Mouse (Mus musculus): Measurements from ENCODE around the gene Olfr373.
"Not testable (repeated sequence)": the region's sequence is repeated elsewhere in the genome, so short reads cannot be mapped to it uniquely, and the experiment has no call there.

Gene Olfr373

GRCm38 (mm10) chr8:72082877-72083276 lies at the start of gene Olfr373:
Gene Olfr373 (plus strand): TSS chr8:72083177.
- not testable (repeated sequence) for DNase-seq (ENCODE audit: low spot score in 2 of 2)

GRCm38 (mm10) chr8:72040918-72041317 lies 42.1 kb upstream of the Olfr373 start, which contains the start of gene Olfr372:
Gene Olfr372 (plus strand): TSS chr8:72041218.
- not testable (repeated sequence) for DNase-seq (ENCODE audit: low spot score in 2 of 2)

- DNase-seq (ENCODE audit: low spot score in 2 of 2): no peak
These were observed 40.5 kb upstream of the Olfr373 start for GRCm38 (mm10) chr8:72042493-72042892.

- DNase-seq (ENCODE audit: low spot score in 2 of 2): not testable (repeated sequence)
These were observed 28.3 kb upstream of the Olfr373 start for GRCm38 (mm10) chr8:72054633-72055032.

- DNase-seq (ENCODE audit: low spot score in 2 of 2): not testable (repeated sequence)
These were observed 25.3 kb upstream of the Olfr373 start for GRCm38 (mm10) chr8:72057643-72058042.

GRCm38 (mm10) chr8:72066819-72067399 lies 16.1 kb upstream of the Olfr373 start:
- not testable (repeated sequence) for DNase-seq (ENCODE audit: low spot score in 2 of 2)

GRCm38 (mm10) chr8:72084744-72085143 lies 1.8 kb downstream of the Olfr373 start:
- no peak for DNase-seq (ENCODE audit: low spot score in 2 of 2)

- DNase-seq (ENCODE audit: low spot score in 2 of 2): not testable (repeated sequence)
These were observed 4.6 kb downstream of the Olfr373 start for GRCm38 (mm10) chr8:72087611-72088010.

- DNase-seq (ENCODE audit: low spot score in 2 of 2): not testable (repeated sequence)
These were observed 13.7 kb downstream of the Olfr373 start for GRCm38 (mm10) chr8:72096721-72097120.

- DNase-seq (ENCODE audit: low spot score in 2 of 2): peak in 1 of 2 experiments; percentile 66
These were observed 16.6 kb downstream of the Olfr373 start for GRCm38 (mm10) chr8:72099377-72100103.

- DNase-seq (ENCODE audit: low spot score in 2 of 2): peak in 1 of 2 experiments; percentile 42
These were observed 22.2 kb downstream of the Olfr373 start for GRCm38 (mm10) chr8:72105165-72105564.

GRCm38 (mm10) chr8:72106740-72107139 lies 23.8 kb downstream of the Olfr373 start, which contains the start of gene Olfr374:
Gene Olfr374 (plus strand): TSS chr8:72107040.
- no peak for DNase-seq (ENCODE audit: low spot score in 2 of 2)

GRCm38 (mm10) chr8:72110876-72111275 lies 27.9 kb downstream of the Olfr373 start:
- DNase-seq (ENCODE audit: low spot score in 2 of 2): peak in 1 of 2 experiments; percentile 59

GRCm38 (mm10) chr8:72112486-72112885 lies 29.5 kb downstream of the Olfr373 start:
- peak in 1 of 2 experiments; percentile 37 for DNase-seq (ENCODE audit: low spot score in 2 of 2)

- DNase-seq (ENCODE audit: low spot score in 2 of 2): no peak
These were observed 32.2 kb downstream of the Olfr373 start for GRCm38 (mm10) chr8:72115202-72115601.

GRCm38 (mm10) chr8:72118616-72119015 lies 35.6 kb downstream of the Olfr373 start:
- no peak for DNase-seq (ENCODE audit: low spot score in 2 of 2)

- DNase-seq (ENCODE audit: low spot score in 2 of 2): not testable (repeated sequence)
These were observed 38.5 kb downstream of the Olfr373 start for GRCm38 (mm10) chr8:72121486-72121885.

- DNase-seq (ENCODE audit: low spot score in 2 of 2): no peak
These were observed 39.0 kb downstream of the Olfr373 start for GRCm38 (mm10) chr8:72121997-72122396.

GRCm38 (mm10) chr8:72127834-72128233 lies 44.9 kb downstream of the Olfr373 start:
- no peak for DNase-seq (ENCODE audit: low spot score in 2 of 2)

GRCm38 (mm10) chr8:72131251-72131650 lies 48.3 kb downstream of the Olfr373 start:
- no peak for DNase-seq (ENCODE audit: low spot score in 2 of 2)

- no peak for DNase-seq (ENCODE audit: low spot score in 2 of 2)
These were observed 48.9 kb downstream of the Olfr373 start for GRCm38 (mm10) chr8:72131901-72132300.

GRCm38 (mm10) chr8:72132417-72132816 lies 49.4 kb downstream of the Olfr373 start:
- DNase-seq (ENCODE audit: low spot score in 2 of 2): no peak

- no peak for DNase-seq (ENCODE audit: low spot score in 2 of 2)
These were observed 49.9 kb downstream of the Olfr373 start for GRCm38 (mm10) chr8:72132891-72133290.
